In genomic region chr2:34896821-34897460, GRCm38 (mm10) we compare ENCODE assay signal across 12 mouse cellular contexts. TPM values are rescaled to one million over a fixed set of nuclear protein-coding genes. Genes with fewer than 3 reads are reported as not detected.
"Had no signal": no experiment of that assay in that cellular context is flagged by ENCODE, and none has a peak within 500 bp of the region (broad histone marks: within the 10 kb centered on the region; RNA-seq: fewer than 3 reads in every experiment).

No protein-coding gene starts in this region.

- H3K27ac ChIP-seq: kidney, postnatal 0 days; liver, embryonic 13.5 days; lung, embryonic 15.5 days; midbrain, embryonic 13.5 days; neural tube, embryonic 15.5 days had no signal

- H3K9ac ChIP-seq: liver, embryonic 13.5 days; liver, postnatal 0 days; lung, embryonic 15.5 days; midbrain, embryonic 13.5 days; neural tube, embryonic 15.5 days had no signal

- H3K9me3 ChIP-seq: liver, embryonic 13.5 days; lung, embryonic 15.5 days; midbrain, embryonic 13.5 days; neural tube, embryonic 15.5 days had no signal

- H3K4me2 ChIP-seq: liver, embryonic 13.5 days; lung, embryonic 15.5 days; midbrain, embryonic 13.5 days; neural tube, embryonic 15.5 days had no signal

- H3K36me3 ChIP-seq: lung, embryonic 15.5 days; midbrain, embryonic 13.5 days; neural tube, embryonic 15.5 days had no signal

- H3K4me1 ChIP-seq: lung, embryonic 15.5 days; midbrain, embryonic 13.5 days; neural tube, embryonic 15.5 days had no signal

- H3K4me3 ChIP-seq: liver, embryonic 13.5 days; lung, embryonic 15.5 days; midbrain, embryonic 13.5 days; myocyte; neural tube, embryonic 15.5 days had no signal

- DNase-seq: right cerebral cortex, adult 18-20 months; right cerebral cortex, postnatal 25 days had no signal

- H3K27me3 ChIP-seq: liver, embryonic 13.5 days; lung, embryonic 15.5 days; midbrain, embryonic 13.5 days; neural tube, embryonic 15.5 days had no signal

- ATAC-seq: midbrain, embryonic 13.5 days had no signal

RNA-seq across cellular contexts. Expression of gene Cutal, which starts 22.7 kb away (rescaled TPM):
- total RNA-seq: megakaryocyte-erythroid progenitor cell, adult 5-6 weeks had no signal
- polyA plus RNA-seq: limb, embryonic 11.5 days; myocyte; neural tube, embryonic 11.5 days had no signal
